Mouse (Mus musculus) hindbrain, embryonic 12.5 days (tissue): Measurements from ENCODE around the gene Vsx1. TPM values are rescaled to one million over a fixed set of nuclear protein-coding genes. Genes with fewer than 3 reads are reported as not detected.
A peak's percentile ranks its signal among the peaks of the same experiment; 100 is the strongest.

Source experiments
- ATAC-seq: fragments of 200-750 bp; cut with Nextera tagmentation; 2 replicates; pipeline ENCODE4 v1.8.0; 2017; ENCODE audit warnings: moderate TSS enrichment; ENCODE audit not compliant: low FRiP score
- H3K27ac ChIP-seq: fragments of 300-500 bp; sonication (generic); 2 replicates; pipeline ENCODE4 v1.5.1; 2016; ENCODE audit warnings: mild to moderate bottlenecking
- H3K27me3 ChIP-seq: fragments of 300-500 bp; sonication (generic); 2 replicates; pipeline ENCODE4 v1.6.1; 2016; ENCODE audit warnings: mild to moderate bottlenecking
- H3K36me3 ChIP-seq: fragments of 300-500 bp; sonication (generic); 2 replicates; pipeline ENCODE4 v1.6.1; 2016; ENCODE audit warnings: mild to moderate bottlenecking
- H3K4me1 ChIP-seq: fragments of 300-500 bp; sonication (generic); 2 replicates; pipeline ENCODE4 v1.6.1; 2016
- H3K4me2 ChIP-seq: fragments of 300-500 bp; sonication (generic); replicated peaks from 2 replicates; pipeline ENCODE4 v1.6.1; 2016; ENCODE audit warnings: mild to moderate bottlenecking
- H3K4me3 ChIP-seq: fragments of 300-500 bp; sonication (generic); 2 replicates; pipeline ENCODE4 v1.5.1; 2016; ENCODE audit warnings: mild to moderate bottlenecking
- H3K9ac ChIP-seq: fragments of 300-500 bp; sonication (generic); 2 replicates; pipeline ENCODE4 v1.6.1; 2016; ENCODE audit warnings: mild to moderate bottlenecking, moderate library complexity
- H3K9me3 ChIP-seq: fragments of 300-500 bp; sonication (generic); replicated peaks from 2 replicates; pipeline ENCODE4 v1.6.1; 2016; ENCODE audit warnings: mild to moderate bottlenecking
- WGBS: fragments of 180-500 bp; shearing (Covaris S2); methylation state at CpG from one replicate; pipeline ENCODE4 v1.1.7; 2016; 5-methylcytosine and 5-hydroxymethylcytosine counted together
- polyA plus RNA-seq: library from polyadenylated mRNA; unstranded; fragments of >200 nt; fragmentation: Nextera tagmentation; extraction: Ambion mirVana; gene quantifications from 2 replicates; pipeline ENCODE4 v1.2.1, GENCODE M21; 2016

Gene Vsx1
- 1.0 and 1.3 TPM in 2 replicates for polyA plus RNA-seq

DNA sequence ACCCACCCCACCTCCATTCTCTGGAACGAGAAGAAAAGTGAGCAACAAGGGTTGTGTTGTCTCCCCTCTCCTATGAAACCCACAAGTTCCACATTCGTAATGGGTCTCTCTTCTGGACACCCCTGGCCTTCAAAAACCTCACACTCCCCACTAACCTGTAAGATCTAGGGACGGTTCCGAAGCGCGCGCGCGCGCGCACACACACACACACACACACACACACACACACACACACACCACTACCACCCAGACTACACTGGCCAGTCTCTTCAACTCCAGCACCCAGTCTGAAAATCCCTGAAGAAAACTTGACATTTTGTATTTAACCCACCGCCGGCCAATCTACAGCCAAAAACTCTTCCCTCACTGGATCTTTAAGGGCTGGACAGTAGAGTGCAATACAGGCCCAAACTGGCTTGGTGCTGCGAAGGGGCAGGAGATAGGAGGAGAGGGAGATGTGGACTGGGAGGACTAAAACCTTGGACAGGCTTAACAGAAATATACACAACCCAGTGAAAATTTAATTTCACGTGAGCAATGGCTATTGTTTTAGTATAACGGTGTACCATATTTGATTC, at the start of gene Vsx1:
Gene Vsx1 (minus strand): TSS at position 138 of the 578 bp plus-strand sequence.
- peak within 1 kb of the TSS; percentile 50 for H3K9ac ChIP-seq
- peaks cover 84% of the 10 kb centered on the region for H3K27me3 ChIP-seq
- peak within 1 kb of the TSS; percentile 65 for H3K4me2 ChIP-seq
- peak within 1 kb of the TSS; percentile 40 for H3K4me3 ChIP-seq
- no peak within 1 kb of the TSS for H3K27ac ChIP-seq
- no peaks in the 10 kb centered on the region for H3K9me3 ChIP-seq
- peaks cover 14% of the 10 kb centered on the region for H3K4me1 ChIP-seq
- 45% methylated on average over 16 of the region's 16 CpGs for WGBS
- H3K36me3 ChIP-seq = no peaks in the 10 kb centered on the region
- ATAC-seq = peak; percentile 15; the same call in 1 of the 2 replicates

DNA sequence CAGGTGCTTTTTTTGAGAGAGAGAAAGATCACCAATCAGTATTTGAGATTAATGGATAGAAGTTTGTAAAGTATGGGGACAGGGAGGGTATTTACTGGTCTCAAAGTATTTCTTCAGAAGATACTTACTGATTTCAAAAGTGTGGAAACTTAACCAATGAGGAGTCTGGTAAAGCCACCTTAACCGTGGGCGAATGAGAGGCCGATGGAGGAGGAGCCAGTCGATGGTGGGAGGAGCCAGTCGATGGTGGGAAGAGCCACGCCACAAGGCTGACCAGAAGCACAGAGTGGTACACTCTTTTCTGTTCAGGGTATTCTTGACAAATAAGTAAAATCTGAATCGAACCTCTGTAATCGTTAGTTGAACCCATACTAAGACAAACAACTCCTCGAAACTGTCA, 48.7 kb upstream of the Vsx1 start:
- Histone ChIP-seq H3K4me1 (peaks cover 3% of the 10 kb centered on the region; the same call in 1 of the 2 replicates), H3K9ac (no peak overlapping the region), H3K27me3 (peaks cover 30% of the 10 kb centered on the region), H3K27ac (no peak overlapping the region), H3K9me3 (no peaks in the 10 kb centered on the region), H3K4me2 (no peak overlapping the region), H3K4me3 (no peak overlapping the region), H3K36me3 (no peaks in the 10 kb centered on the region)
- no peak for ATAC-seq
- whole genome bisulfite sequencing = 78% methylated on average over 9 of the region's 9 CpGs

DNA sequence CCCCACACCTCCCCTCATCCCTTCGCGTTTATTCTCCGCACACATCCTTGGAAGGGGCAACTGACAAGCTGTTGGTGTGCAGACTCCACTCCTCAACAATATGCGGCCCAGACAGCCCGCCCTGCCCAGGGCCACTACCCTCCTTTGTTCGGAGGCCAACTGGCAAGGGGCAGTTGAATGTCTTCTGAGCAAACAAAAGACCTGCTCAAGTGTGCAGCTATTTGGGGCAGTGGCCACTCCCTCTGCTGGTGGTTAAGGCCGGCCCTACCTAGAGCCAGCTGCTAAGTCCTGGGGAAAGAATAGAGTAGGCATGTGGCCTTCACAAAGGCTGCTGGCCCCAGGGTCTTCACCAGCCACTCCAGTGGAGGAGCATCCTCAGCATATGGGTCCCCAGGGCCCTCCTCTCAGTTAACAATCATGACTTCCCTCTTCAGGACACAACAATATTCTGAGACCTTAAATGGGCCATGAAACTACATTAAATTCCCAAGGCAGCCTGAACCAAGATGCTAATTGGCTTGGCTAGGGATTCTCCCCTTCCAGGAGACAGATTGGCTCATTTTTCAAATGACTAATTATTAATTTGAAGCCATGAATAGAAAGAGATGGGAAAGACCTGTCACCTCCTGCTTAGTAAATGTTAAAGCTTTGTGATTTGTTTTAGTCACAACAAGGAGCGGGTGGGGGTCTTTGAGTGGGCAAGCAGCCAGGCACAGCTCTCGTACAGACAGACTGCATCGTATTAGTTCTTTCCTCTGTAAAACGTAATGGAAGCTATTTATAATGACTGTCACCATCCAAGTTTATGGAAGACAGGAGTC, 46.8 kb upstream of the Vsx1 start:
- Histone ChIP-seq H3K4me1 (peaks cover 3% of the 10 kb centered on the region; the same call in 1 of the 2 replicates), H3K4me3 (no peak overlapping the region), H3K27me3 (peaks cover 22% of the 10 kb centered on the region), H3K4me2 (peak overlapping the region; percentile 26), H3K27ac (peak overlapping the region; percentile 71), H3K9me3 (no peaks in the 10 kb centered on the region), H3K9ac (no peak overlapping the region), H3K36me3 (no peaks in the 10 kb centered on the region)
- ATAC-seq = peak; percentile 99
- WGBS = 31% methylated on average over 11 of the region's 11 CpGs

DNA sequence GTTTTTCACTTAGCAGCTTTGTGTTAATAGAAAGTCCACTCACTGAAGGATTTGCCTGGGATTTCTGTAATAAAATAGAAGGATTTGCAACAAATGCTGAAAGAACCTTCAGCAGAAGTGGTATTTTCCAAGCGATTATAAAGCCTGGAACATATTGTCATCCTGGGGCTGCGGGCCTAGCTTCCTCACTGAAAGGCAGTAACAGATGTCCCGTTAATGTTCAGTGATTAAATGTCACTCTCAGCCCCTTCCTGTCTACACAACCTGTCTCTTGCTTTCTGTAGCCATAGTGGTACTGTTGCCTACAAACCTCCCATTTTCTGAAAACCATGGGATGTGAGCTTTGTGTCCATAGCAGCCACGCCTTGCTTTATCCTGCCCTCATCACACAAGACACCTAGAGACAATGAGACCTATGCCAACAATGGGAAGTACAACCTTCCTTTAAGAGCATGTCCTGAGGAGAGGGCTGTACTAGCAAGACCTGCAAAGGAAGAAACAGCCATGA, 23.1 kb upstream of the Vsx1 start:
- no peaks in the 10 kb centered on the region for H3K4me1 ChIP-seq
- no peak for ATAC-seq
- H3K27me3 ChIP-seq = no peaks in the 10 kb centered on the region
- no peak overlapping the region for H3K4me3 ChIP-seq
- H3K9ac ChIP-seq = no peak overlapping the region
- H3K9me3 ChIP-seq = no peaks in the 10 kb centered on the region
- no peaks in the 10 kb centered on the region for H3K36me3 ChIP-seq
- no peak overlapping the region for H3K4me2 ChIP-seq
- no peak overlapping the region for H3K27ac ChIP-seq
- WGBS = 86% methylated on average over 4 of the region's 4 CpGs

DNA sequence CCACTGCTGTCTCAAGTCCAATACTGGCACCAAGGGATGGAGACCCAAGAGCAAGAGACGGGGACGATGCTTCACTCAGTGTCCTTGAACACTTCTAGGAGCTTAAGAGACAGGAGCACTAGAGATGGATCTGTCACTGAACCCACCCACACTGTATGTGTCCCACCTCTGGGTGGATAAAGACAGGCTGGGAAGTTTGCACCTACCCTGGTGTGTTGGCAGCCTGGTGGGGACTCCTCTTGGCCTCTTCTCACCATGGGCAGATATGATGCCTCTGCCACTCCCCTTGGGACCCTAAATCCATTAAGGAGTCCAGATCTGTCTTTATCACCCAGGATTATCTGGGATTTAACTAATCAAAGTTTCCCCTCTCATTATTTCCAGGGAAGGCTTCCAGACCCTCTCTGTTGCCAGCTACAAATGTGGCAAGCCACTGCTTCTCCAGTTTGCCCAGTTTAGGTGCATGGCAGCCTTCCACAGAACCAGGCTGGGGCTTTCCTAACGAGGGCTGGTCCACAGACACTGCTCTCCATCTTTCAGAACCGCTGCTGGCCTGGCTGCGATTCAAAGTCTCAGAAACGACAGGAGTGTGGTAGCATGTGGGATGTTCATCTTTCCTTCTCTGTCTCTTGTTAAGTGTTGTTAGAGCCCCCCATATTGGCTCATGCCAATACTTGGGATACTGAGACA, 2.5 kb upstream of the Vsx1 start:
- H3K36me3 ChIP-seq = no peaks in the 10 kb centered on the region
- H3K27ac ChIP-seq = no peak overlapping the region
- no peak for ATAC-seq
- H3K9ac ChIP-seq = no peak overlapping the region
- WGBS = 75% methylated on average over 6 of the region's 6 CpGs
- H3K4me3 ChIP-seq = no peak overlapping the region
- peaks cover 64% of the 10 kb centered on the region for H3K27me3 ChIP-seq
- no peak overlapping the region for H3K4me2 ChIP-seq
- H3K4me1 ChIP-seq = peaks cover 14% of the 10 kb centered on the region
- no peaks in the 10 kb centered on the region for H3K9me3 ChIP-seq

DNA sequence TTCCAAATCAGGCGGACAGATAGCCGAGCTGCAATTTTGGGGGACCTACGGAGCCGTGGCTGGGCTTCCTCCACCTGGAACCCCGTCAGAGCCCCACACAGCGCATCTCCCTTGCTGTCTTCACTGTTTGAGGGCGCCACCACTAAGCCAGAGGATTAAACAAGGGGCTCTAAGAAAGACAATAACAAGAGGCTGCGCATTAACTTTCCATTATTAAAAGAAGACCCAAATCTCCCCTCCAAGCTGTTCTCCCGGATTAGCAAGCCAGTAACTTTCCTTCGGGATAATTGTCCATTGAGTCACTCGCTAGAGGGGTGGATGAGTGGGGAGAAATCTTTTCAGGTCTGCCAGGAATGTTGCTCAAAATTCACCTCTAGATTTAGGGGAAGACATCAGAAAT, 1.1 kb upstream of the Vsx1 start:
- ATAC-seq = no peak
- Histone ChIP-seq H3K4me3 (no peak overlapping the region), H3K27ac (no peak overlapping the region), H3K4me1 (peaks cover 14% of the 10 kb centered on the region), H3K9ac (no peak overlapping the region), H3K27me3 (peaks cover 79% of the 10 kb centered on the region), H3K9me3 (no peaks in the 10 kb centered on the region), H3K4me2 (no peak overlapping the region), H3K36me3 (no peaks in the 10 kb centered on the region)
- WGBS = 12% methylated on average over 11 of the region's 11 CpGs

DNA sequence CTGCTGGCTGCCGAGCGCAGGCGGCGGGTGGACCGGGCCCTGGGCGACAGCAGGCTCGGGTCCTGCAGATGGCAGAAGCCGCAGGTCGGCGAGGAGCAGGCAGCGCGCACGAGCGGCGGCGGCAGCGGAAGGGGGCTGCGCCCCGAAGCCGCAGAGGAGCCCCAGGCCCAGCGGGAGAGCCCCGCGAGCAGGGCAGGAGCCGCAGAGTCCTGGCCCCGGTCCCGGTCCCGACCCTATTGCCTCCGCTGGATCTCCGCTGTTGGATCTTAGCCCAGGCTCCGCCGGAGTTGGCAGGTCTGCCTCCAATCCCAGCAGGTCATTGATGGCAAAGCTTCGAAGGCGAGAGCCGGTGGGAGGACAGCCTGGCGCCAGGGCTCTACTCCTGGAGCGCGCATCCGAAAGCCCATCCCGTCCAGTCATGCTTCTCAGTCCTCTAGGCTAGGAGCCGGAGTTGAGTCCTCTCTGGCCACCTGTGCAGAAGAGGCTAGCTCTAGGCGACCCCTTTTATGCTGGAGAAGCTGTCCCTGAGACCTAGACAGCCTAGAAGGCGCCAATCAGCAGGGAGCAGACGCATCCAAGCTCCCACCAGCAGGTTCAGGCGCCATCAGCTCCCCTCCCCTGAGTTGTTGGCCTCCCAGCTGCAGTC, 496 bp downstream of the Vsx1 start:
- Histone ChIP-seq H3K36me3 (no peaks in the 10 kb centered on the region), H3K27me3 (peaks cover 90% of the 10 kb centered on the region), H3K9me3 (no peaks in the 10 kb centered on the region), H3K4me3 (peak overlapping the region; percentile 40), H3K27ac (no peak overlapping the region), H3K9ac (peak overlapping the region; percentile 50), H3K4me1 (peaks cover 14% of the 10 kb centered on the region), H3K4me2 (peak overlapping the region; percentile 65)
- ATAC-seq = peak; percentile 73
- 2% methylated on average over 44 of the region's 44 CpGs for WGBS

DNA sequence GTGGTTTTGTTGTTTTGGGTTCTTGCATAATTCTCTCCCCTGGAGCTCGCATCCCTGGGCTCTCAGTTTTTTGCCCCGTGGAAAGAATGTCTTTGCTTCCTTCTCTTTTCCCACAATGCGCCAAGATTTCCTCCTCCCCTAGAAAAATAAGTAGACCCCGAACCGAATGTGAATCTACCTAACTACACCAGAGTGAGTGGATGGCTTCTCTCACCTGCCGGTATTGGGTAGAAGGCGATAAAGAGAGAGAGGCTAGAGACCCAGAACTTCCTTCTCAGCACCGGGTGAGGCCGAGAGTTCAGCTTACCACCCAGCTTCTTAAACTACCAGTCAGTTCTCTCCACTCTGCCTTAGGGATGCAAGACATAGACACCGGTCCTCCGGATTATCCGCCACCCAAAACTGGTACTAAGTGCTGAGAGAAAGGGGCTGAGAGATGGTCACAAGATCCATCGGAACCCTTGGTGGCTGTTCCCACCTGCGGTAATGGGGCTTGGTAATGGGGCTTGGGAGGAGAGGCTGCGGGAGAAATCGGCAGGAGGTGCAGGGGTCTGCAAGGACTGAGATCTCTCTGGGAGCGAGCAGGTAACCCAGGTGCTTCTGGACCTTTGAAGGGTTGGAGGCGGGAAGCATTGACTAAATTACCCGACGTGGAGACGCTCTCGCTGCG, 1.2 kb downstream of the Vsx1 start:
- 6% methylated on average over 23 of the region's 23 CpGs for WGBS
- no peak overlapping the region for H3K27ac ChIP-seq
- no peaks in the 10 kb centered on the region for H3K36me3 ChIP-seq
- peak overlapping the region; percentile 50 for H3K9ac ChIP-seq
- peak overlapping the region; percentile 40 for H3K4me3 ChIP-seq
- H3K9me3 ChIP-seq = no peaks in the 10 kb centered on the region
- ATAC-seq = peak; percentile 7; the same call in 1 of the 2 replicates
- peak overlapping the region; percentile 65 for H3K4me2 ChIP-seq
- peaks cover 14% of the 10 kb centered on the region for H3K4me1 ChIP-seq
- peaks cover 87% of the 10 kb centered on the region for H3K27me3 ChIP-seq

DNA sequence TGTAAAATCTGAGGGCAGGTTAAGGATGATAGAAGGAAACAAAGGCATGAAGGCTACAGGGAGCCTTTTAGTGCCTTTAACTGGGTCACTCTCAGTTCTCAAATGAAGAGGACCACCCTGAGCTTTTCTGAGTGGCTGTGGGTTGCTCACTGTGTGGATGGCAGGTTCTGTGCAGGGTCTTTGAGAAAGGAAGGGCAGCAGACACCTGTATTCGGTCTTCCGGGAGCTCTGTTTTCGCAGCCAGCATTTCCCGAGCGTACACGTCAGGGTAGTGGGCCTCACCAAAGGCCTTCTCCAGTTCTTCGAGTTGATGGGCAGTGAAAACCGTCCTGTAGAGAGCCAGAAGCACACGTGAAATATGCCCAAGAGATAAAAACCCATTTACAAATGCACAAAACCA, 3.8 kb downstream of the Vsx1 start:
- Histone ChIP-seq H3K4me2 (no peak overlapping the region), H3K9me3 (no peaks in the 10 kb centered on the region), H3K9ac (no peak overlapping the region), H3K27me3 (peaks cover 63% of the 10 kb centered on the region), H3K36me3 (no peaks in the 10 kb centered on the region), H3K27ac (no peak overlapping the region), H3K4me1 (peaks cover 14% of the 10 kb centered on the region), H3K4me3 (no peak overlapping the region)
- 88% methylated on average over 9 of the region's 9 CpGs for WGBS
- ATAC-seq = no peak

DNA sequence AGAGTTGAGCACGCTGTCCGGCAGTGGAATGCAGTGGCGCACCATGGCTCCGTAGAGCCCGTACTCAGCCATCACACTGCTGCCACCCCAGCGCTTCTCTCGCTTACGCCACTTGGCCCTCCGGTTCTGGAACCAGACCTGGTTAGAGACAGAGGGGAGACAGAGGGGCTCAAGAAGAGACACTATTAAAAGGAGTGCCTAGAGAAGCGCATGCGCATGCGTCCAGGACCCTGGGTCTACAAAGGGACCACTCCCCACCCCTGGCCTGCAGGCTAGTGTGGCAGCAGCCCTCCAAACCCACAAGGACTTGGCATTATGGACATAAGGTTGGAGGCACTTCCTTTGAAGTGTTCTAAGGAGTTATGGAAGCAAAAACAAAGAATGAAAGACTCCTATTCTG, 4.7 kb downstream of the Vsx1 start:
- Histone ChIP-seq H3K4me3 (no peak overlapping the region), H3K36me3 (no peaks in the 10 kb centered on the region), H3K27ac (no peak overlapping the region), H3K4me1 (peaks cover 14% of the 10 kb centered on the region), H3K4me2 (no peak overlapping the region), H3K9ac (no peak overlapping the region), H3K27me3 (peaks cover 60% of the 10 kb centered on the region), H3K9me3 (no peaks in the 10 kb centered on the region)
- WGBS = 84% methylated on average over 12 of the region's 12 CpGs
- ATAC-seq = no peak

DNA sequence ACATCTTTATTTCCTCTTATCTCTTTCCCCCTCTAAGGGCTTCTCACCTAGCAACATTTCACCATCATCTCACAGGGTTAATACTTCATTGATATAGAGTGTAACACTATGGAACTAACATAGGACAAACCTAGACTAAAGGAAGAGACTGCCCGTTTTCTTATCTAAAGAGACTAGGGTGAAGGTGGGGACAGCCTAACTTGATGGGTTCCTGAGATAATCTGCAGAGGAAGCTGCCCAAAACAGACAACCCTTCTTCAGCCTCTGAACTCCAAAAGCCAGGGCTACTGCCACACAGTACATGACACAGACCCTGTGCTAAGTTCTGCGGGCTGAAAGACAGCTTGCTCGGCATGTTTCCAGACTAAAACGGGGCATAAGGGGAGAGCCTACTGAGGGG, 7.6 kb downstream of the Vsx1 start:
- Histone ChIP-seq H3K4me3 (no peak overlapping the region), H3K36me3 (no peaks in the 10 kb centered on the region), H3K9ac (no peak overlapping the region), H3K27me3 (peaks cover 50% of the 10 kb centered on the region), H3K4me2 (no peak overlapping the region), H3K9me3 (no peaks in the 10 kb centered on the region), H3K4me1 (no peaks in the 10 kb centered on the region), H3K27ac (no peak overlapping the region)
- ATAC-seq = no peak
- 66% methylated on average over 4 of the region's 4 CpGs for WGBS
